Mouse (Mus musculus): ENCODE measurements around the gene Kcnmb1.
A peak's percentile ranks its signal among the peaks of the same experiment; 100 is the strongest.

Gene Kcnmb1

GRCm38 (mm10) chr11:33944786-33945328 is 18.0 kb upstream of the Kcnmb1 start:
- DNase-seq = no peak

GRCm38 (mm10) chr11:33946501-33946900 is 16.3 kb upstream of the Kcnmb1 start:
- DNase-seq = no peak

GRCm38 (mm10) chr11:33951155-33951554 is 11.7 kb upstream of the Kcnmb1 start:
- DNase-seq = no peak

GRCm38 (mm10) chr11:33951684-33952625 is 10.9 kb upstream of the Kcnmb1 start:
- no peak for DNase-seq

GRCm38 (mm10) chr11:33955982-33956381 is 6.8 kb upstream of the Kcnmb1 start:
- DNase-seq = no peak

GRCm38 (mm10) chr11:33956623-33957022 is 6.2 kb upstream of the Kcnmb1 start:
- no peak for DNase-seq

- no peak for DNase-seq
Measured at GRCm38 (mm10) chr11:33957595-33957994, 5.2 kb upstream of the Kcnmb1 start.

GRCm38 (mm10) chr11:33958713-33959112 is 4.1 kb upstream of the Kcnmb1 start:
- DNase-seq = peak; percentile 26

- no peak for DNase-seq
Measured at GRCm38 (mm10) chr11:33962178-33962577, 635 bp upstream of the Kcnmb1 start.

GRCm38 (mm10) chr11:33965380-33965779 is 2.6 kb downstream of the Kcnmb1 start:
- DNase-seq = no peak

GRCm38 (mm10) chr11:33967708-33968107 is 4.9 kb downstream of the Kcnmb1 start:
- no peak for DNase-seq

GRCm38 (mm10) chr11:33969199-33969598 is 6.4 kb downstream of the Kcnmb1 start:
- no peak for DNase-seq

GRCm38 (mm10) chr11:33972114-33972513 is 9.3 kb downstream of the Kcnmb1 start:
- DNase-seq = no peak

- no peak for DNase-seq
Measured at GRCm38 (mm10) chr11:33974341-33975040, 11.7 kb downstream of the Kcnmb1 start.

GRCm38 (mm10) chr11:33975121-33975520 is 12.3 kb downstream of the Kcnmb1 start:
- no peak for DNase-seq

- no peak for DNase-seq
Measured at GRCm38 (mm10) chr11:33980146-33980545, 17.3 kb downstream of the Kcnmb1 start.

- DNase-seq = no peak
Measured at GRCm38 (mm10) chr11:33986525-33986924, 23.7 kb downstream of the Kcnmb1 start.

GRCm38 (mm10) chr11:33990002-33990401 is 27.2 kb downstream of the Kcnmb1 start:
- DNase-seq = no peak

GRCm38 (mm10) chr11:33992938-33993337 is 30.1 kb downstream of the Kcnmb1 start, which contains the start of gene Kcnip1:
Gene Kcnip1 (minus strand): TSS chr11:33993152.
- no peak for DNase-seq

- DNase-seq = no peak
Measured at GRCm38 (mm10) chr11:33993496-33993895, 30.7 kb downstream of the Kcnmb1 start.

- no peak for DNase-seq
Measured at GRCm38 (mm10) chr11:33998244-33998643, 35.4 kb downstream of the Kcnmb1 start.

- no peak for DNase-seq
Measured at GRCm38 (mm10) chr11:34000416-34000815, 37.6 kb downstream of the Kcnmb1 start.

GRCm38 (mm10) chr11:34001938-34002592 is 39.3 kb downstream of the Kcnmb1 start:
- peak; percentile 48 for DNase-seq
